Mouse (Mus musculus) intestine, embryonic 16.5 days (tissue): ENCODE measurements around the gene Syn3. TPM values are rescaled to one million over a fixed set of nuclear protein-coding genes. Genes with fewer than 3 reads are reported as not detected.
"Not testable (repeated sequence)": the region's sequence is repeated elsewhere in the genome, so short reads cannot be mapped to it uniquely, and the experiment has no call there.

Experiments
- ATAC-seq: fragments of 200-750 bp; cut with Nextera tagmentation; 2 replicates; pipeline ENCODE4 v1.8.0; 2017; ENCODE audit warnings: moderate TSS enrichment, moderate library complexity
- H3K27ac ChIP-seq: fragments of 300-500 bp; sonication (generic); 2 replicates; pipeline ENCODE4 v1.5.1; 2014; ENCODE audit warnings: mild to moderate bottlenecking, low read length
- H3K27me3 ChIP-seq: fragments of 300-500 bp; sonication (generic); replicated peaks from 2 replicates; pipeline ENCODE4 v1.6.1; 2014; ENCODE audit warnings: low read length, control low read depth, mixed read lengths; ENCODE audit not compliant: control insufficient read depth, insufficient read depth
- H3K36me3 ChIP-seq: fragments of 300-500 bp; sonication (generic); 2 replicates; pipeline ENCODE4 v1.6.1; 2014; ENCODE audit warnings: low read length, control low read depth; ENCODE audit not compliant: control insufficient read depth, insufficient read depth
- H3K4me1 ChIP-seq: fragments of 300-500 bp; sonication (generic); 2 replicates; pipeline ENCODE4 v1.6.1; 2014; ENCODE audit warnings: low read length, control low read depth, mixed read lengths; ENCODE audit not compliant: control insufficient read depth, insufficient read depth
- H3K4me2 ChIP-seq: fragments of 300-500 bp; sonication (generic); 2 replicates; pipeline ENCODE4 v1.6.1; 2014; ENCODE audit warnings: low read depth, low read length, control low read depth
- H3K4me3 ChIP-seq: fragments of 300-500 bp; sonication (generic); 2 replicates; pipeline ENCODE4 v1.5.1; 2014; ENCODE audit warnings: mild to moderate bottlenecking, low read length
- H3K9ac ChIP-seq: fragments of 300-500 bp; sonication (generic); 2 replicates; pipeline ENCODE4 v1.6.1; 2014; ENCODE audit warnings: low read depth, low read length
- H3K9me3 ChIP-seq: fragments of 300-500 bp; sonication (generic); 2 replicates; pipeline ENCODE4 v1.6.1; 2016; ENCODE audit warnings: low read length, control low read depth; ENCODE audit not compliant: control insufficient read depth
- WGBS: fragments of 180-500 bp; shearing (Covaris S2); extraction: QIAGEN DNeasy Blood & Tissue Kit; methylation state at CpG from one replicate; pipeline ENCODE4 v1.1.7; 2014; 5-methylcytosine and 5-hydroxymethylcytosine counted together
- polyA plus RNA-seq: library from polyadenylated mRNA; unstranded; fragments of >200 nt; fragmentation: Nextera tagmentation; extraction: Ambion mirVana; gene quantifications from 2 replicates; pipeline ENCODE4 v1.2.1, GENCODE M21; 2015

Syn3 gene
- polyA plus RNA-seq, 1 experiment from 2014 or later: 2.3 TPM

DNA sequence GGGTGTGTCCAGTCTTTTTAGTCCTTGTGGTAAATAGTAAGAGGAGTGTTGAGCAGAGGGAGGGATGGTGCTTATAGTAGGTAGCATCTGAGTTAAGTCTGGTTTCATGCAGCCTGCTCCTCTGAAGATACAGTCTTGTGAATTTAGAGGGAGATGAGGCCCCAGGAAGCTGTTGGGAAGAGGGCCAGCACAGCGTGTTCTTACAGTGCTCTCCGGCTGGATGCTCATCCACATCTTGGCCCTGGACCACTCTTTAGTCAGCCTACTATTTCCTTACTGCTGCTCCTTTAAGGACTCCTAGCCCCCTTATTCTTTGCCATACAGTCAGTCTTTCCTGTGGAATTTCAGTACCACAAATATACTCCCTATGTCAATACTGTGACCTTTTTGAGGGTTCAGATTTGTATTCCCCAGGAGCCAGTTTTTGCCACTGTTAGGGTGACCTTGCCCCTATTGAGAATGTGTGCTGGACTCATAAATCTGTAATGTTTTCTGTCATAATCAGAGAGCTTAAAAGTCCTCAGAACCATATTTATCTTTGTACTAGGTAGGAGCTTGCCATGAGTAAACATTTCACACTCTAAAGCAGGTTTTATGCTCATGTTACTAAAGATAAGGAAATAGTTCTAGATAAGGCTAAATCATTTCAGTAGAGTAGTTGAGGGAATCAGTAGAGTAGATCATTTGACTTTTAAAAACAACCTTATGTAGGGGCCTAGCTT is 464.5 kb downstream of the Syn3 start:
- 46% methylated on average over 2 of the region's 2 CpGs for WGBS
- Histone ChIP-seq H3K9me3 (no peaks in the 10 kb centered on the region), H3K4me3 (no peak overlapping the region), H3K36me3 (0 out of 2 replicates have a peak, but pooled peaks cover 2% of the 10 kb centered on the region), H3K27me3 (no peaks in the 10 kb centered on the region), H3K27ac (no peak overlapping the region), H3K4me1 (peaks cover 5% of the 10 kb centered on the region; the same call in 1 of the 2 replicates), H3K4me2 (no peak overlapping the region), H3K9ac (no peak overlapping the region)
- ATAC-seq: peak; percentile 42

- Histone ChIP-seq H3K27me3 (no peaks in the 10 kb centered on the region), H3K36me3 (peaks cover 5% of the 10 kb centered on the region; the same call in 1 of the 2 replicates), H3K27ac (no peak overlapping the region), H3K4me3 (no peak overlapping the region), H3K9me3 (no peaks in the 10 kb centered on the region), H3K9ac (no peak overlapping the region), H3K4me1 (peaks cover 5% of the 10 kb centered on the region; the same call in 1 of the 2 replicates), H3K4me2 (no peak overlapping the region)
- ATAC-seq: no peak
- 84% methylated on average over 3 of the region's 3 CpGs for WGBS
Measured at GRCm38 (mm10) chr10:86032517-86032916, 466.2 kb downstream of the Syn3 start.

- WGBS: 83% methylated on average over 7 of the region's 7 CpGs
- Histone ChIP-seq H3K9me3 (no peaks in the 10 kb centered on the region), H3K9ac (no peak overlapping the region), H3K4me1 (peaks cover 5% of the 10 kb centered on the region; the same call in 1 of the 2 replicates), H3K27ac (no peak overlapping the region), H3K4me3 (no peak overlapping the region), H3K36me3 (peaks cover 5% of the 10 kb centered on the region; the same call in 1 of the 2 replicates), H3K4me2 (no peak overlapping the region), H3K27me3 (no peaks in the 10 kb centered on the region)
- ATAC-seq: no peak
Measured at GRCm38 (mm10) chr10:86030743-86031142, 468.0 kb downstream of the Syn3 start.

DNA sequence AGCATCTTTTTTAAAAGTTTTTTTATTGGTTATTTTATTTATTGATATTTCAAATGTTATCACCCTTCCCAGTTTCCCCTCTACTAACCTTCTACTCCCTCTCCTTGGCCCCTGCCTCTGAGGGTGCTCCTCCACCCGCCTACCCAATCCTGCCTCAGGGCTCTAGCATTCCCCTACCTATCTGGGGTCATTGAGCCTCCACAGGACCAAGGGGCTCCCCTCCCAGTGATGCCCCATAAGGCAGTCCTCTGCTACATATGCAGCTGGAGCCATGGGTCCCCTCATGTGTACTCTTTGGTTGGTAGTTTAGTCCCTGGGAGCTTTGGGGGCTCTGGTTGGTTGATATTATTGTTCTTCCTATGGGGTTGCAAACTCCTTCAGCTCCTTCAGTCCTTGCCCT is 471.9 kb downstream of the Syn3 start:
- H3K4me2 ChIP-seq, H3K9me3 ChIP-seq, H3K27ac ChIP-seq, H3K4me3 ChIP-seq, H3K27me3 ChIP-seq, H3K36me3 ChIP-seq, H3K9ac ChIP-seq, ATAC-seq, H3K4me1 ChIP-seq: not testable (repeated sequence)
- 95% methylated on average over 1 of the region's 1 CpGs for WGBS

DNA sequence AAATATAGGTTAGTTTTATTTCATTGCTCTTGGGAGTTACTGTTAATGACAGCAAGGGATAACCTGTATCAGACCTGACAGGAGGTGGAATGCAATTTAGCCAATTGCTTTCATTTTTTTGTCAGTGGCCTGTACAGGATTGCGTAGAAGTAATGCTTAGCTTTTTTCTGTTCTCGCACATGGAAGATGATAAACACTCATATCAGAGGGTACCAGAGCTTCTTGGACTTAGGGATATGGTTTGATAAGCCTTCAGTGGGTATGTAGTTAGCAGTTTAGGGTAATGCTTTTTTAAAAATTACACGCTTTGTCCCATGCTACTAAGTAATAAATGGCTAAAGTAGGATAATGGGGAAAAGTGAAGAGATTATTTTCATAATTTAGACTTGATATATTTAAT is 472.3 kb downstream of the Syn3 start:
- Histone ChIP-seq H3K9me3 (no peaks in the 10 kb centered on the region), H3K36me3 (peaks cover 5% of the 10 kb centered on the region; the same call in 1 of the 2 replicates), H3K4me2 (no peak overlapping the region), H3K4me1 (peaks cover 3% of the 10 kb centered on the region), H3K27ac (no peak overlapping the region), H3K4me3 (no peak overlapping the region), H3K9ac (no peak overlapping the region), H3K27me3 (no peaks in the 10 kb centered on the region)
- WGBS: 97% methylated on average over 3 of the region's 3 CpGs
- ATAC-seq: no peak

DNA sequence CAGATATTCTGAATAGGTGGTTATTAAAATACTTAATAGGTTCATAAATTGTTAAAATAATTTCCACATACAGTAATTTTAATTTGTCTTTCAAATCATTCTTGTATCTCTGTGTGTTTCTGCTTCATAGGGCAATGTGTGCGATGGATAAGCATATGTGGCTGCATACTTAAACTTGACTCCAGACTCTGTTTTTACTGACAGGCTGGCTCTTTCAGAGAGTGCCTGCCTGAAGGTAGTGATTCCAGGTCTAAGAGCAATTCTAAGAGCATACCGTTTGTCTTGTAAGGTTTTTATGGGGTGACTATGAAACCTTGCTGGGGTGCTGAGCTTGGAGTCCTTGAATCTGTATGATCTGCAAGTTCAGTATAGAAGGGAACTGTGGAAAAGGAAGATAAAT is 472.8 kb downstream of the Syn3 start:
- no peak overlapping the region for H3K4me3 ChIP-seq
- no peaks in the 10 kb centered on the region for H3K27me3 ChIP-seq
- H3K4me2 ChIP-seq: no peak overlapping the region
- H3K4me1 ChIP-seq: peaks cover 3% of the 10 kb centered on the region
- H3K9me3 ChIP-seq: no peaks in the 10 kb centered on the region
- no peak overlapping the region for H3K27ac ChIP-seq
- no peak overlapping the region for H3K9ac ChIP-seq
- H3K36me3 ChIP-seq: peaks cover 5% of the 10 kb centered on the region; the same call in 1 of the 2 replicates
- no peak for ATAC-seq
- 84% methylated on average over 2 of the region's 2 CpGs for WGBS

DNA sequence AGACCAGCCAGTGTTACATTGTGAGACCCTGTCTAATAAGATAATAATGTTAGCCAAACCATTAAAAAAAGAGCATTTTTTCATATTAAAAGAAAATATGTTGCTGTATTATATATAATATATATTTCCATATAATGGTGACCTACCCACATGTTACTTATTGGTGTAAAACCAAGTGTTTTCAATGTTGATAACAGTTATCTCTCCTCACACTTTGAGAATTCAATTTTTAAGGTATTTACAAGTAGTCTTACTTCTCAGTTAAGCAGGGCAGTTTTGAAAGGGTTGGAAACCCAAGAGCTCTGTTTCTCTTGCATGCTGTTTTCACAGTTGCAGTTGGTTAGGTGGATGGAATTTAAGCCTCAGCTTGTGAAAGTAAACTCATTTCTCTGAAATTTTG is 475.5 kb downstream of the Syn3 start:
- H3K9ac ChIP-seq: no peak overlapping the region
- peak overlapping the region; percentile 57 for H3K4me2 ChIP-seq
- H3K4me3 ChIP-seq: peak overlapping the region; percentile 69
- H3K4me1 ChIP-seq: peaks cover 3% of the 10 kb centered on the region
- no peaks in the 10 kb centered on the region for H3K27me3 ChIP-seq
- H3K9me3 ChIP-seq: no peaks in the 10 kb centered on the region
- no peak overlapping the region for H3K27ac ChIP-seq
- no peaks in the 10 kb centered on the region for H3K36me3 ChIP-seq
- no peak for ATAC-seq

DNA sequence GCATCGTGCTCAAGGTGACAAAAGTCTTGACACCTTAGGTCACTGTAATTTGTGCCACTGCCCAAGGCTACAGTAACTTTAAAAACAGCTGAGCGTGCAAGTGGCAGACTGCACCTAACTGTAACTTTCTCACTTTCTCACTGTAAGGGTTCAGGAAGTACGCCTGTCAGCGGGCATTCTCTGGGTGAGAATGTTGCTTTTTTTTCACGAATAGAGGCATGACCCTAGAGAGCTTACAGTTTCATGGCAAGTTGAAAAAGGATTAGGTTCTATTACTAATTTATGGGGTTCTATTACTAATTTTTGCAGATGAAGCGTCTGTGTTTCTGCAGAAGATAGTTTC is 476.3 kb downstream of the Syn3 start:
- Histone ChIP-seq H3K9ac (peak overlapping the region; percentile 83), H3K36me3 (no peaks in the 10 kb centered on the region), H3K27ac (peak overlapping the region; percentile 96), H3K4me1 (peaks cover 3% of the 10 kb centered on the region), H3K9me3 (no peaks in the 10 kb centered on the region), H3K4me3 (peak overlapping the region; percentile 69), H3K4me2 (peak overlapping the region; percentile 57), H3K27me3 (no peaks in the 10 kb centered on the region)
- WGBS: 6% methylated on average over 6 of the region's 6 CpGs
- peak; percentile 30 for ATAC-seq

- no peaks in the 10 kb centered on the region for H3K9me3 ChIP-seq
- H3K4me3 ChIP-seq: peak within 1 kb of the TSS; percentile 69
- H3K36me3 ChIP-seq: no peaks in the 10 kb centered on the region
- no peaks in the 10 kb centered on the region for H3K27me3 ChIP-seq
- ATAC-seq: peak; percentile 98
- peaks cover 3% of the 10 kb centered on the region for H3K4me1 ChIP-seq
- under 1% methylated on average over 79 of the region's 82 CpGs for WGBS
- peak within 1 kb of the TSS; percentile 83 for H3K9ac ChIP-seq
- H3K4me2 ChIP-seq: peak within 1 kb of the TSS; percentile 57
- peak within 1 kb of the TSS; percentile 96 for H3K27ac ChIP-seq
Measured at GRCm38 (mm10) chr10:86021749-86022473, 476.8 kb downstream of the Syn3 start, which contains the start of gene Fbxo7. Gene Fbxo7 (plus strand): TSS chr10:86021972.
